Mouse (Mus musculus): ENCODE results near the gene Dll1.

GRCm38 (mm10) chr17:15378413-15379109 lies 1.9 kb upstream of the Dll1 start:
- TF ChIP-seq CTCF (IDR thresholded peaks at IDR 0.05; ENCODE audit: low read depth), result no peak
- TF ChIP-seq EP300 (optimal IDR thresholded peaks at IDR 0.05), result no peak
